Mouse (Mus musculus): Measurements from ENCODE around the gene Gm6525. TPM values are rescaled to one million over a fixed set of nuclear protein-coding genes. Genes with fewer than 3 reads are reported as not detected.

Gene Gm6525
- polyA plus RNA-seq (2015; fragmentation: Nextera tagmentation; extraction: Ambion mirVana), result 0.70 and 1.0 TPM in 2 replicates

DNA sequence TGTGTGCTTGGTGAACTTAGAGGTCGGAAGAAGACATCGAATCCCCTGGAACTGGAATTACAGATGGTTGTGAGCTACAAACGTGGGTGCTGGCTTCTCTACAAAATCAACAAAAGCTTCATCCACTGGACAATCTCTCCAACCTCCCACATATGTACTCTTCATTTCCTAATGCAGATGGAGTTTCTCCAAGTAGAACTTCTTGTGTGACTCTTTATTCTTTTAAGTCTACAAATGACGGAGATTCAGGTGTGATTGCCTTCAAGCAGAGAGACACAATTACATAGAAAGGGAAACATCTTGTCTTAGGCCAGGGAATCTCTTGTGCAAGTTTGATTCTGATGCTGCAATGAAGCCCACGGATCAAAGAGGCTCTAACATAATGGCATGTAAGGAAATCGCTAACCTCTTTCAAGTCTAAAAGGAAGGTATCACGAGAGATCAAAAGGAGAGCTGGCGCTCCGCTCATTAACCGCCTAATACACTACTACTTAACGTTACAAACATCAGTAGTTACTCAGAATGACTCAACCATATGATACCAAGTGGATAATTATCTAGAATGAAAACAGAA, at the start of gene Gm6525:
Gm6525 (plus strand) TSS at position 524 of the 574 bp plus-strand sequence.

DNA sequence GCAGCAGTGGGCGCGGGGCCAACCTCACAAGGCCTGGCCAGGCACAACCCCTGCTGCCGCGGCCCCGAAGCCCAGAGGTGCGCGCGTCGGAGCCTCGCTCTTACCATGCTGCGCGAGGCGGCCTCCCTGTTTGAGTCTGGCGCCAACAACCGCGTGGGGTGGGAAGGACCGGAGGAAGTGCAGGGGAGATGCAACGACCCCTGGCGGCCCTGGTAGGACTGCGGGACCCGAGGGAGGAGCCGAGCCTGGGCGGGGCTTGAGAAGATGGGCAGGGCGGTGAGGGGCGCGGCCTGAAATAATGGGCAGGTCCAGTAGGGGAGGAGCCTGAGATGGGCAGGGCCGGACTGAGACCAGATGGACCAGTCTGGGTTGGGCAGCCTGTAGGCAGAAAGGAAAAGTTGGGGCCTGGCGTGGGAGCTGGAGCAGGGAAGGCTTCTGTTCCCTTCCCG, 18.3 kb upstream of the Gm6525 start, which contains the start of gene Mnd1:
Mnd1 (minus strand) TSS at position 229 of the 449 bp plus-strand sequence.

Other genes with a start within 250 kb of the Gm6525 start
- 46.8 and 55.4 TPM in 2 replicates for gene Tmem131l, start 133.9 kb upstream of the Gm6525 start, polyA plus RNA-seq (2015; fragmentation: Nextera tagmentation; extraction: Ambion mirVana)
- 10.9 and 11.3 TPM in 2 replicates for gene Mnd1, start 18.3 kb upstream of the Gm6525 start, polyA plus RNA-seq (2015; fragmentation: Nextera tagmentation; extraction: Ambion mirVana)
- 4.5 and 4.8 TPM in 2 replicates for gene Trim2, start 132.8 kb downstream of the Gm6525 start, polyA plus RNA-seq (2015; fragmentation: Nextera tagmentation; extraction: Ambion mirVana)